Mouse (Mus musculus) heart, adult 18-20 months (tissue): Measurements from ENCODE around the gene Radil. TPM values are rescaled to one million over a fixed set of nuclear protein-coding genes. Genes with fewer than 3 reads are reported as not detected.

Experiments used
- DNase-seq, 2 experiments: peaks; one replicate each; pipeline ENCODE4 v3.0.0; 2021 to 2022; ENCODE audit warnings: mixed read lengths in 1 of 2
- long read RNA-seq, 2 experiments: library from polyadenylated mRNA; stranded (forward); transcript quantifications; one replicate each; pipeline ENCODE4 v2.0.0; 2021
- total RNA-seq, 2 experiments: library from RNA; stranded (reverse); gene quantifications; 2 replicates each; pipeline ENCODE4 v1.2.3; 2021

Gene Radil
- total RNA-seq = 1 to 10 TPM; 1.4 to 2.1 TPM
- long read RNA-seq, experiment 1, partial matches to known transcripts = 0 of 2 reads
- long read RNA-seq, experiment 1, other reads (novel, unspliced or antisense) = 0 of 2 reads
- long read RNA-seq, experiment 2 = 0 reads

DNA sequence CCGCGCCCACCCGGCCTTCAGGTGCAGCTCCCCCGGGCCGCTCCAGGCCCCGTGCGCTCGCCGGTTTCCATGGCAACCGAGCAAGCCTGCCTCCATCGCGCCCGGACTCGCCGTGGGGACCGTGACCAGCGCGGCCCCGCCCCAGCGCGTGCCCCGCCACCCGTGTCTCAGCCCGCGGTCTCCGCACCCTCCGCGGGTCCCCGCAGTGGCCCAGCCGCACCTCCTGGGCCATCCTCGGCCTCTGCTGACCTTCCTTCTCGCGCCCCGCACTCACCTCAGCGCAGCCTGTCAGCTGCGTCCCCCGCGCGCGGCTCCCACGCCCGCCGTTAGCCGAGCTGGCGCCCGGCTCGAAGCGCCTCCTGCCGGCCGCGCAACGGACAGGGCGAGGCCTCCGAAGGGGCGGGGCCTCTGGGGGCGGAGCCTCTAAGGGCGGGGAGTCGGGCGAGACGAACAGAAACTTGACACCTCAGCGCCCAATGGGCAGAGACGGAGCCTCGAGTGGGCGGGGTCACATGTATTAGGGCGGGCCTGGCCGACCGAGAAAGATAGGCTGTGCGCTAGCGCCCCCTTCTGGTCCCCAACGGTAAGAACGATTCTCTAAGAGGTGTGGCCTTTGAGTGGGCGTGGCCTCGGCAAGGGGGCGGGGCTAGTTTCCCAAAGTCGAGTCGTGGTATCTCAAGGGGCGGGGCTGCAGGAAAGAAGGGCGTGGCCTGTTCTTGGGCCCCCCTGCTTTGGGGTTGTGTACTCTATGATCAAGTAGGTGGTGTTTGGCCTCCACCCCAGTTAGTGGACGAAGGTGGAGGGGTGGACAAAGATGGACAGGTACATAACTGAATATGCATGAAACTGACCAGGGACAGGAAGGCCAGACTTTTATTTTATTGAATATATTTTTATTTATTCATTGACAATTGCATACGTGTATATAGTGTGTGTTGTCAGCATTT is at the start of gene Radil:
Radil (minus strand) TSS at position 393 of the 947 bp plus-strand sequence.
- DNase-seq = peak; percentile 95

DNA sequence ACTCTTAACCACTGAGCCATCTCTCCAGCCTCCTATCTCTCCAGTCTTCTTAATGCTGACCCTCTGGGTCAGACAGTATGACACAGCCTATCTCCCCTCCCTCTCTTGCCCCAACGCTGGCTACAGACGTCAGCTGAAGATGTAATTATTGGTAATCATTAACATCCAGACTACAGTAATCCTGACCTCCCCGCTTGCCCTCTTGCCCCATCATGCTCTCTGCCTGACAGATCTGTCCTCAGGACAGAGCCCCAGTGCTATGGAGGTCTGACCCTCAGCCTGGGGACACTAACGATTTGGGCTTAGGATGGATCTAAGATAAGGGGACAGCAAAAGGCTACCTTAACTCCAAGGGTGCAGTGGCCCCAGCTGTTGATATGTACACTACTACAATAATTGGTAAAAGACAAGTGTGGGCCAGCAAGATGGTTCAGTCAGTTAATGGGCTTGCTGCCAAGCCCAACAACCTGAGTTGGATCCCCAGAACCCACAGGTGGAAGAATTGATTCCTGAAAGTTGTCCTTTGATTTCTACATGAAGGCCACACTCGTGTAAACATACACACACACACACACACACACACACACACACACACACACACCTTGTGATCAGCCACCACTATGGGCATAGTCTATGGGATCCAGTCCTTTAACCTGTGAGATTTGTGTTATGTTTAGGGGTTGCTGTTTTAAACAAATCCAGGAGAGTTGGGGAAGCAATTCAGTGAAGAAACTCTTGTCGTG is 46.9 kb upstream of the Radil start:
- DNase-seq = no peak

DNA sequence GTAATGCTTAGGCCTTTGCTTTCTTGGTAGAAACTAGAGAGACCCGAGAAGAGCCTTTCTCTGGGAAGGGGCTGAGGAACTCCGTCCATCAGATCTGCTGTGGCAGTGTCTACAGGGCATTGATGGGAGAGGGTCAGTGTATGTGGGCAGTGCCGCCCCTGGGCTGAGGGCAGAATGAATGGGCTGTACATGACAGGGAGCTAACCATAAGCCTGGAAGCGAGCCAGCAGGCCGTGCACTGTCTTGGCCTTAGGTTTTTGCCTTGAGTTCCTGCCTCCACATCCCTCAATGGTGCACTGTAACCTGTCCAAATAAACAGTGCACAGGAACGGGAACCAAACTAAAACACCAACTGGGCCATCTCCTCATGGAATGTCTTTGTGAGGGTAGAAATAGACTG is 45.8 kb upstream of the Radil start:
- DNase-seq = no peak

DNA sequence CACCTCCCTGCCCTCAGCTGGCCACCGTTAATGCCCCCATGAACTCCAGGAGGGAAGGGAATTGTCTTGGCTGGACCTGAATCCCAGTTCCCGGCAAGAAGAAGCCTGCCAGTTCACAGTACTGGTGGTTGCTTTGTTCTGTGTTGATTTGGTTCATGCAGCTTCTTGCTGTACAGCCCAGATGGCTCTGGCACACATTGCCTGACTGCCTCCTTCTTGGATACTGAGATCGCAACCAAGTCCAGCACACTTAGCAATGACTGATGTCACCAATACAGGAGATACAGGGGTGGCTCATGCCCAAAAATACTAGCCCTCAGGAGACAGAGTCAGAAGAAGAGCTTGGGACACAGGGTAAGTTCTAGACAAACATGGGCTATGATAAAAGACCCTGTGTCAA is 44.8 kb upstream of the Radil start:
- DNase-seq = no peak

DNA sequence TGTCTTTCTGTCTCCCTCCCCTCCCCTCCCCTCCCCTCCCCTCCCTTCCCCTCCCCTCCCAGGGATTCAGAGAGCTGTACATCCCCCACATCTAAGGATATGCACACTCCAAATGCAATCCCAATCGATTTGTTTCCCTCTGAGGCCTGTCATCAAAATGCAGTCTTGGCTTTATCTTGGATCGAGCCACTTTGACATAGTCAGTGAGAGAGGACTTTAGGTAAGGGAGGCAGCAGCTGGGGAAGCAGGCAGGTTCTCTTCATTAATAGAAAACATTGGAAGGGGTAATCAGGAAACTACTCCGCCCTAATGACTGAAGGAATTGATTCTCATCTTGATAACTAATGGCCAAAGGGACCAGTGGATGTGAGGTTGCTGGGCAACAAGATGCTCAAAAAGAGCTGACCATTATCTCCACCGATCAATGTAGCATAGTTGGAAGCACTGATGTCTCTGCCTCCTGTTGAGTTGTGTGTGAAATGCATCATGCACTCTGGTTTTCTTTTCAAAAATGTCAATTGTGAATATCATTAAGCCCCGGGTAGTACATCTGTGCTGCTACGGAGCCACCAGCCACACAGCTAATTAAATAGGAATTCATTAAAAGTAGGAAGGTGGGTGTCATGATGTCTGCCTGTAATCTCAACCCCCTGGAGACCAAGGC is 40.2 kb upstream of the Radil start:
- no peak for DNase-seq

DNA sequence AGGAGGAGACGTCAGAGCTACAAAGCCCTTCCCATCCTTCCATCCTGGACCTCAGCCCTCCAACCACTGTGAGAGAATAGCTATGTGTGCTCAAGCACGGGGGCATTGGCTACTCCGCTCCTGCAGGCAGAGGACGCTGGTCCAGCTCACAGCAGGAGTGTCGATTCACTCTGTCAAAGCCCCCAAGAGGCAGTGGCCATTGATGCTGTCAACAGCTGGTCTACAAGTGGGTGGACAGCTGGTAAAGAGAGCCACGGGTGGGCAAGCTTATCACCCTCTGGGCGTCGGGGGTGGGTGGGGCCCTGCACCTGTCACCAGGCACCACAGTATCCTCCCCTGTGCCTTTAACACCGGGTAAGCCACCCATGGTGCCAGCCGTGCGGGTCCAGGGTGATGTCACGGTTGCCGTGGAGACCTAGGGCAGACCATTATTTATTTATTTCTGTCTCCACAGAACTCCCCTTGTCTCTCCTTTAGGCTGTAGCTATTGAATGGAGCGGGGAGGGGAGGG is 32.8 kb upstream of the Radil start:
- no peak for DNase-seq

DNA sequence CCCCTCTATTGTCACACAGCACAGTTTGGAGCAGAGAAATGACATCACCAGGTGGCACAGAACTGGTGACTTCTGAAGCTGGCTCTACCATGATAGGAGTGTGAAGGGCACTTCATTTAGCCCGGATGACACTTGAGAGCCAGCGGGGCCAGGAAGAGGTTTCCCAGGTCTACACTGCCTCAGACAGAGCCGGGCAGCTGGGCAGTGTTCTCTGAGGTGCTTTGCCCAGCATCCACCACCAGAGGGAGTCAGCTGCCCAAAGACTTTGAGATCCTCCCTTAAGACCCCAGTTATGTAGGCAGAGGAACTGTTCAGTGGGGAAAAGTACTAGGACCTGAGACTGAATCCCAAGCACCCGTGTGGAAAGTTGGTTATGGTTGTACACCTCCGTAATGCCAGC is 30.6 kb upstream of the Radil start:
- peak in 1 of 2 experiments; percentile 25 for DNase-seq

DNA sequence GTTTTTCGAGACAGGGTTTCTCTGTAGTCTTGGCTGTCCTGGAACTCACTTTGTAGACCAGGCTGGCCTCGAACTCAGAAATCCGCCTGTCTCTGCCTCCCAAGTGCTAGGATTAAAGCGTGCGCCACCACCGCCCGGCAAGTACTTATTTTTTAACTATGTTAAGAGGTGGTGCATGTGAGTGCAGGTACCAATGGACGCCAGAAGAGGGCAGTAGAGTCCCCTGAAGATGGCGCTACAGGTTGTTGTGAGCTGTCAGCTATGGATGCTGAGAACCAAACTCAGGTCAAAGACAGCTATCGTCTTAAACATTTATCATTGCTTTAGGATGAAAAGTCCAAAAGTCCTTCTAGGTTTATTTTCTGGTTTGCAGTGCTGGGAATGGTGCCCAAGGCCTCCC is 27.3 kb upstream of the Radil start:
- no peak for DNase-seq

DNA sequence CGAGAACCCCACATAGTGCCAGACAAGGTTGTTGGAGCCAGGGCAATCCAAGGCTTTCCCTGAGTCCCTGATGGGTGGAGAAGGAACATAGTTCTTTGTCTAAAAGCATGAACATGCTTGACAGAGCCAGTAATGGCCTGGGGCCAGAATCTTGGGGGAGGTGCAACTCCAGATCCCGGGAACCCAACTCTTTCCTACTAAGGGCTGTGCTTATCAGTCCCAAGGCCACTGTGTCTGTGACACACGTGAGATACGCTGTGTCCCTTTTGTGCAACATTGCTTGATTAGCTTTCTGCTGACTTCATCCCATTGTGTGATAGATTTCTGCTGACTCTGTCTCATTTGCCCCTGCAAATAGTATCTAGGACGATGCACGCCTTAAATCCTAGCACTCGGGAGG is 25.9 kb upstream of the Radil start:
- no peak for DNase-seq

DNA sequence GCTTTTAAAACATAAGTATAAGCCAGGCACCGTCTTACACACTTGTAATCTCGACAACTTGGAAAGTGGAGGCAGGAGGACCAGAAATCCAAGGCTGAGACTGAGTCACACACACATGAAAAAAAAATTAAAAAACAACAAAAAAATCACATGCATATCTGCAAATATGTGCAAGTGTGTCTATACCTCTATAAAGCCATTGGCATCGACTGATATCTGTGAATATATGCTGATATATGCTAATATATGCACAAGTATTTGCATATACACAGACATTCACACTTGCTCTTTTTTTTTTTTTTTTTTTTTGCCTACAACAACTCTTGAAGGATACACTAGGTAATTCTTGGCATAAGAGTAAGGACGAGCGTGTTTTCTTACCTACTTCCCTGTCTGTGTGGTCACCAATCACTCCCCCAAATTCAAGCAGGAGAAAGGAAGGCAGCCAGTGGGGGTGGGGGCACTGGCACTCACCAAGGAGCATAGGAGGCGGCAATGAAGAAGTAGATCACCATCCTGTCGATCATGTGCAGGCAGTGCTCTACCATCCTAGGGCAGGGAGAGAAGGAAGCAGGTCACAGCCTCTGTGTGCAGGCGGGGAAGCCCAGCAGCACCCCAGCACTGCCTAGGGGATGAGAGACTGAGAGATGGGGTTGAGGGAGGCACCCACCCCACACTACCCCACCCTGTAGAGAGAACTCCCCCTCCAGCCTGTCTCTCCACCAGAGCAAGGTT is 23.6 kb upstream of the Radil start:
- DNase-seq = no peak

DNA sequence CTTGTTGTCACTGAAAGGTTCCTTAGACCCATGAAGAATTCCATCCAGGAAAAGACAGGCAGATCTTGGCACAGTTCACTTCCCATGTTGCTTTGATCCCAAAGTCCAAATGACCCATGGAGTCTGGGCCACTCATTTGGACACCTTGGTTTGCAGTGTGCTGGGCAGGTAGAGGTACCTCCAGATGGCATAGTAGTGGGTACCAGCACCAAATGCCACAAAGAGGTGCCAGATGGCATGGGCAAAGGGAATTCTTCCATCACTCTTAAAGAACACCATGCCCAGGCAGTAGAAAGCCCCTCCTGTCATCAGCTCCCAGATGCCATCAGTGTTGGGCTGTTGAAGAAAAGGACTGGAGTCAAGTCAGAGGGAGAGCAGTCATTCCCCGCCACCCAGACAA is 13.7 kb upstream of the Radil start:
- DNase-seq = no peak

DNA sequence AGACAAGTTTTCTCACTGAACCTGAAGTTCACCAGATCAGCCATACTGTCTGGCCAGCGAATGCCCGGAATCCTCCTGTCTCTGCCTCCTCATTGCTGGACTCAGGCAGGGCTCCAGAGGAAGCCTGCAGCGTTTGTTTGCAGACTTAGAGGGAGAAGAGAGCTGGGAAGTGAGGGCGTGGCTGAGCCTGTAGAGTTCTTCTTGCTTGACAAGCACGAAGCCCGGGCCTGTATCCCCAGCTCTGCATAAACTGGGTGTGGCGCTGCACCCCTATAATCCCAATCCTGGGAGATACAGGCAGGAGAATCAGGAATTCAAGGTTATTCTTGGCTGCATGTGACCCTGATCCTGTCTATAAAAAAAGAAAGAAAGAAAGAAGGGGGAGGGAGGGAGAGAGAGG is 9.4 kb upstream of the Radil start:
- DNase-seq = no peak

DNA sequence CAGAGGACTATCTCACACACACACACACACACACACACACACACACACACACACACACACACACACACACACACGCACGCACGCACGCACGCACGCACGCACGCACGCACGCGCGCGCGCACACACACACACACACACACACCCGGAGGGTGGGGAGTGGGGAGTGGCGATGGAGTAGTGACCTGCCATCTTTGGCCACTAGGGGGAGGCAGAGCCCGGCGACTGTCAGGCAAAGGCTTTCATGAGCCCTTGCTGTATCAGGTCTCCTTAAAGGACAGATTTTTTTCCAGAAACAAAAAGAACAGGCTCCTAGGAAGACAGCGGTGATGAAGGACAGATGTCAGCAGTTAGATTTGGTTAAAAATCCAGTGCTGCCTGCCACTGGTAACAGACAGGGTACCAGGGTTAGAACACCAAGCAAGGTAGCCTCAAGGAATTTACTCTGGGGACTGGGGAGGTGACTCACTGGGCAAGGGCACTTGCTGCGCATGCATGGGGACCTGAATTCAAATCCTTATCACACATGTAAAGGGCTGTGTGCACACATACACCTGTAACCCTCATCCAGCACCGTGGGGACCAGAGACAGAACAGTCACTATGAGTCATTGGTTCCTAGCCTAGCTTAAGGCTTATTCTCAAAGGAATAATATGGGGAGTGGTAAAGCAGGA is 6.6 kb upstream of the Radil start:
- DNase-seq = peak; percentile 51 to 84

DNA sequence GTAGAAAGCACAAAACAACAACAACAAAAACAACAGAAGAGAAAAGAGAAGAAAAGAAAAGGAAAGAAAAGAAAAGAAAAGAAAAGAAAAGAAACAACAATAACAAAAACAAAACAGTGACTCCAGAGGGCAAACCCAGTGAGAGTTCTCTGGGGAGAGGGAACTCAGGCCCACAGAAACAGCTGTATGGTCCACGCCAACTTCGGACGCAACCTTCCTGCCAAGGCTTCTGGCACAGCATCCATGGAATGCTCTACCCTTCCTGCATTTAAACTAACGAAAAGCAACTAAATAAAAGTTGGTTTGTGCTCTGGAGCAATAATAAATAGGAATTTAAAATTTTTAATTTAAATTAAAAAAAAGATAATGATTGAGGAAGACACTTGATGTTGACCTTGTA is 5.8 kb upstream of the Radil start:
- DNase-seq = peak in 1 of 2 experiments; percentile 10

DNA sequence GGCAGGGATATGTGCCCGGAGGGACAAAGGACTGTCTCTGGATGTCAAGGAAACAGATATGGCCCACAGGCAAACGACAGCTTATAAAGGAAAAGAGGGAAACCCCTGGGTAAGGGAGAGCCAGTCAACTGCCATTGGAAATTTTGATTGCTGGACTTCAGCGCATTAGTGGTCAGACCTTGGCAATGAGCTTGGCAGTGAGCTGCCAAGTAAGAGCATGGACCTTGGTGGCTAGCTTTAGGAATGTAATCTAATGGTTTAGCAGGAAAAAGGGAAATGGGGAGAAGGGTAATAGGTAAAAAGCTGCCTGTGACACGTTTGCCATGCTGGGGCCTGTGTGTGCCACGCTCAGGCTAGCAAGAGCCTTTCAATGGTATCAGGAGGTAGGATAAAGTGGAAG is 5.0 kb upstream of the Radil start:
- DNase-seq = no peak

DNA sequence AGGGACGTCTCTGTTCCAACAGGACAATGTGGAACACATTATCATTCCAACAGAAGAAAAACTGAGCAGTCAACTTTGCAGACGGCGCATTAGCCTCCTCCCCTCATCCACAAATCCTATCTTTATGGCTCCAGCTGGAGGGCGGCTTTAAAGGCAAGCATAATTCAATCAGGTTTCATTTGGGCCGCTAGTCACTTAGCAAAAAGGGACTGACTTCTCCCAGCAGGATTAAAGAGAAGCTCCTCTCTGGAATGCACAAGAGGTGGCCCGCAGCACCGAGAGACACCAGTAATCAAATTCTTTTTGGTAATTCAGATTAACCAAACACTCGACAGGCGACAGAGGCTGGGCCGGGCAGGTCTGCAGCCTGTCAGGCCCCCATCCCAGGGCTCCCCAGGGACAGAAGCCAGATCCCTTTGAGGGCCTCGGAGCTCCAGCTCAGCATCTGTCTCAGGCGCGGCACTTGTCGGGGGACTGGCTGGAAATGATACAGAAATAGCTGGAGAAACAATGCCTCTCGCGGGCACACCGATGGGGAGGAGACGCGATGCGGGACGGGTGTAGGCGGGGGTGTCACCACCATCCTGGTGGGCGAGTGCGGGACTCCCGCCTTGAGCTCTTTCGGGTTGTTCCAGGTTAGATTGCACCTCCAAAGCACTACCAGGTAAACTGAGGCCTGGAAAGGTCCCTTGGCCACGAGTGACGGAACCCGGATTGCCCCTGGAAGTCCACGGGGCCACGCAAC is 765 bp downstream of the Radil start:
- peak; percentile 63 to 65 for DNase-seq

DNA sequence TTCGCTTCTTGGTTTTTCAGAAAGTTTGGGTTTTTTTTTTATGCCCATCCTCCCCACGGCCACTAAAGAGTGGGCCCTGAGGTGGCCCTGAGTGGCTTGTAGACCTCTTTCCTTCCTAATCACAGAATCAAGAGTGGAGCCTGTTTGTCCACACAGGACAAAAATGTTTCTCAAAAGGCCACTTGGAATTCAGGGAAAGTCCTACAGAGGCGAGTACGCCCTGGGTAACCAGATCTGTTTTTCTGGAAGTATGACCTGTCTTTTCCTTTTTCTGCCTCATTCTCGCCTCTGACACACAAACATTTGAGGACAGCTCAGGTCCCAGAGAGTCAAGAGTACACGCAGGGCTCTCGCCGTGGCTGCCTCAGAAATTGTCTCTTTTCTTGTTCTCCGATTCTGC is 1.5 kb downstream of the Radil start:
- peak; percentile 17 to 33 for DNase-seq

DNA sequence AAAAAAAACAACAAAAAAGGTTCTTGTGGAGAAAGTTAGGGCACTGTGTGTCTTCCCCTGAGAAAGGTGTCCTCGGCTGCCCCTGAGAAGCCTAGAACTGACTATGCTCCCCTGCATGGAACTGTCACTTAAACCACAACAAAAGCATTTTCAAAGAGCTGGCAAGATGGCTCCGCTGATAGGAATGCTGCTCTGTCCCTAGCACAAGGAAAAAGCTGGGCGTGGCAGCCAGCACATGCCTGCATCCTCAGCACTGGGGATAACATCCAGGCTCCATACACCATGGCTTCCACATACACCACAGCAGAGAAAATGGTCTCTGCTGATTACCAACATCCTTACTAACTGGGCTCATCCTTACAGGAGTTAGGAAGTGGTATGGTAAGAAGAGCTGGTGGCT is 3.8 kb downstream of the Radil start:
- no peak for DNase-seq

DNA sequence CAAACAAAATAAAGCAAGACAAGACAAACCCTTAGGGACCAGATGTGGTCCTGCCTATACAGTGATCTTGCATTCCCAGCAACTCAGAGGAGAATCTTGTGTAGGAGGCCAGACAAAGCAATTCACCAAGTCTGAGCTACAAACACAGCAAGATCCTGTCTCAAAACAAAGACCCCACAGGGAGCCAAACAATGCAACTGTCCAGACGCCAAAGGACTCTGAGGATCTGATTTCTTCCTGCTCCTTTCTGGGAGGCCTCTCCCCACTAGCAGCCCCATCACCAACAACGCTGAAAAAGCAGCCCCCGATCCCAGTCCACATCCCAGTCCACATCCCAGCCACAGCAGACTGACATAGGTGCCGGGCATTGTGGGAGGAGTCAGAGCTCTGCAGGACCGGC is 4.6 kb downstream of the Radil start:
- DNase-seq = no peak
